Mouse (Mus musculus): ENCODE data around the gene Nr2e1. TPM values are rescaled to one million over a fixed set of nuclear protein-coding genes. Genes with fewer than 3 reads are reported as not detected.

The Nr2e1 gene
- polyA plus RNA-seq, 1 experiment from 2014 or later = 0.08 TPM

GRCm38 (mm10) chr10:42585596-42586305 is 2.3 kb upstream of the Nr2e1 start:
- 0 out of 2 replicates have a peak, but pooled peaks cover 3% of the 10 kb centered on the region for H3K9me3 ChIP-seq (replicated peaks)
- no peak for ATAC-seq (ENCODE audit: insufficient number of reproducible peaks, low FRiP score)
- no peak overlapping the region for H3K9ac ChIP-seq
- 6% methylated on average over 22 of the region's 22 CpGs for WGBS
- no peak overlapping the region for H3K27ac ChIP-seq (ENCODE audit: poor library complexity, severe bottlenecking)
- no peaks in the 10 kb centered on the region for H3K36me3 ChIP-seq
- no peak overlapping the region for H3K4me2 ChIP-seq
- H3K4me3 ChIP-seq = no peak overlapping the region
- peaks cover 93% of the 10 kb centered on the region for H3K27me3 ChIP-seq (replicated peaks)
- peaks cover 27% of the 10 kb centered on the region for H3K4me1 ChIP-seq (replicated peaks)

- WGBS = 3% methylated on average over 8 of the region's 8 CpGs
- Histone ChIP-seq H3K4me2 (no peak overlapping the region), H3K27ac (ENCODE audit: poor library complexity, severe bottlenecking) (no peak overlapping the region), H3K36me3 (no peaks in the 10 kb centered on the region), H3K4me1 (replicated peaks) (peaks cover 32% of the 10 kb centered on the region), H3K4me3 (no peak overlapping the region), H3K9ac (no peak overlapping the region), H3K9me3 (replicated peaks) (0 out of 2 replicates have a peak, but pooled peaks cover 3% of the 10 kb centered on the region), H3K27me3 (replicated peaks) (peaks cover 93% of the 10 kb centered on the region)
- ATAC-seq (ENCODE audit: insufficient number of reproducible peaks, low FRiP score) = no peak
Measured at GRCm38 (mm10) chr10:42585156-42585555, 1.7 kb upstream of the Nr2e1 start.

- no peak overlapping the region for H3K27ac ChIP-seq (ENCODE audit: poor library complexity, severe bottlenecking)
- peak overlapping the region; percentile 60 for H3K4me2 ChIP-seq
- peaks cover 39% of the 10 kb centered on the region for H3K4me1 ChIP-seq (replicated peaks)
- under 1% methylated on average over 37 of the region's 37 CpGs for WGBS
- peaks cover 93% of the 10 kb centered on the region for H3K27me3 ChIP-seq (replicated peaks)
- no peaks in the 10 kb centered on the region for H3K36me3 ChIP-seq
- no peak overlapping the region for H3K9ac ChIP-seq
- peak overlapping the region; percentile 40 for H3K4me3 ChIP-seq
- H3K9me3 ChIP-seq (replicated peaks) = 0 out of 2 replicates have a peak, but pooled peaks cover 3% of the 10 kb centered on the region
- no peak for ATAC-seq (ENCODE audit: insufficient number of reproducible peaks, low FRiP score)
Measured at GRCm38 (mm10) chr10:42584436-42584983, 1.1 kb upstream of the Nr2e1 start.

- Histone ChIP-seq H3K4me3 (peak overlapping the region; percentile 40), H3K27me3 (replicated peaks) (peaks cover 95% of the 10 kb centered on the region), H3K4me2 (peak overlapping the region; percentile 60), H3K27ac (ENCODE audit: poor library complexity, severe bottlenecking) (no peak overlapping the region), H3K9me3 (replicated peaks) (0 out of 2 replicates have a peak, but pooled peaks cover 3% of the 10 kb centered on the region), H3K36me3 (no peaks in the 10 kb centered on the region), H3K4me1 (replicated peaks) (peaks cover 42% of the 10 kb centered on the region), H3K9ac (no peak overlapping the region)
- ATAC-seq (ENCODE audit: insufficient number of reproducible peaks, low FRiP score) = no peak
- under 1% methylated on average over 32 of the region's 32 CpGs for WGBS
Measured at GRCm38 (mm10) chr10:42583902-42584435, 537 bp upstream of the Nr2e1 start.

- H3K4me1 ChIP-seq (replicated peaks) = peaks cover 42% of the 10 kb centered on the region
- H3K9ac ChIP-seq = no peak overlapping the region
- H3K36me3 ChIP-seq = no peaks in the 10 kb centered on the region
- H3K4me3 ChIP-seq = peak overlapping the region; percentile 40
- H3K27me3 ChIP-seq (replicated peaks) = peaks cover 91% of the 10 kb centered on the region
- ATAC-seq (ENCODE audit: insufficient number of reproducible peaks, low FRiP score) = no peak
- WGBS = under 1% methylated on average over 44 of the region's 44 CpGs
- H3K27ac ChIP-seq (ENCODE audit: poor library complexity, severe bottlenecking) = no peak overlapping the region
- H3K4me2 ChIP-seq = peak overlapping the region; percentile 60
- 0 out of 2 replicates have a peak, but pooled peaks cover 3% of the 10 kb centered on the region for H3K9me3 ChIP-seq (replicated peaks)
Measured at GRCm38 (mm10) chr10:42582566-42583110, 794 bp downstream of the Nr2e1 start.

GRCm38 (mm10) chr10:42581694-42582565 is 1.5 kb downstream of the Nr2e1 start:
- WGBS = 1% methylated on average over 45 of the region's 45 CpGs
- H3K4me3 ChIP-seq = peak overlapping the region; percentile 40

GRCm38 (mm10) chr10:42580951-42581277 is 2.5 kb downstream of the Nr2e1 start:
- peaks cover 91% of the 10 kb centered on the region for H3K27me3 ChIP-seq (replicated peaks)
- no peaks in the 10 kb centered on the region for H3K36me3 ChIP-seq
- ATAC-seq (ENCODE audit: insufficient number of reproducible peaks, low FRiP score) = no peak
- peaks cover 42% of the 10 kb centered on the region for H3K4me1 ChIP-seq (replicated peaks)
- H3K9me3 ChIP-seq (replicated peaks) = no peaks in the 10 kb centered on the region
- no peak overlapping the region for H3K27ac ChIP-seq (ENCODE audit: poor library complexity, severe bottlenecking)
- H3K4me2 ChIP-seq = no peak overlapping the region
- 4% methylated on average over 7 of the region's 7 CpGs for WGBS
- H3K9ac ChIP-seq = no peak overlapping the region
- no peak overlapping the region for H3K4me3 ChIP-seq

More at GRCm38 (mm10) chr10:42581694-42582565, 1.5 kb downstream of the Nr2e1 start:
- ATAC-seq (ENCODE audit: insufficient number of reproducible peaks, low FRiP score) = no peak
- Histone ChIP-seq H3K4me1 (replicated peaks) (peaks cover 42% of the 10 kb centered on the region), H3K27me3 (replicated peaks) (peaks cover 91% of the 10 kb centered on the region), H3K9ac (no peak overlapping the region), H3K9me3 (replicated peaks) (0 out of 2 replicates have a peak, but pooled peaks cover 3% of the 10 kb centered on the region), H3K36me3 (no peaks in the 10 kb centered on the region), H3K4me2 (peak overlapping the region; percentile 60), H3K27ac (ENCODE audit: poor library complexity, severe bottlenecking) (no peak overlapping the region)

GRCm38 (mm10) chr10:42580131-42580950 is 3.1 kb downstream of the Nr2e1 start:
- ATAC-seq (ENCODE audit: insufficient number of reproducible peaks, low FRiP score) = no peak
- H3K27me3 ChIP-seq (replicated peaks) = peaks cover 91% of the 10 kb centered on the region
- peaks cover 42% of the 10 kb centered on the region for H3K4me1 ChIP-seq (replicated peaks)
- peak overlapping the region; percentile 29 for H3K4me3 ChIP-seq
- H3K9ac ChIP-seq = no peak overlapping the region
- H3K4me2 ChIP-seq = peak overlapping the region; percentile 55
- WGBS = 2% methylated on average over 29 of the region's 29 CpGs
- H3K9me3 ChIP-seq (replicated peaks) = no peaks in the 10 kb centered on the region
- no peaks in the 10 kb centered on the region for H3K36me3 ChIP-seq
- no peak overlapping the region for H3K27ac ChIP-seq (ENCODE audit: poor library complexity, severe bottlenecking)

- H3K4me1 ChIP-seq (replicated peaks) = peaks cover 42% of the 10 kb centered on the region
- no peak for ATAC-seq (ENCODE audit: insufficient number of reproducible peaks, low FRiP score)
- peak overlapping the region; percentile 55 for H3K4me2 ChIP-seq
- under 1% methylated on average over 39 of the region's 41 CpGs for WGBS
- H3K36me3 ChIP-seq = no peaks in the 10 kb centered on the region
- H3K27ac ChIP-seq (ENCODE audit: poor library complexity, severe bottlenecking) = no peak overlapping the region
- peak overlapping the region; percentile 29 for H3K4me3 ChIP-seq
- H3K27me3 ChIP-seq (replicated peaks) = peaks cover 91% of the 10 kb centered on the region
- H3K9me3 ChIP-seq (replicated peaks) = no peaks in the 10 kb centered on the region
- H3K9ac ChIP-seq = no peak overlapping the region
Measured at GRCm38 (mm10) chr10:42579475-42580130, 3.8 kb downstream of the Nr2e1 start.
